Mouse (Mus musculus): ENCODE measurements around the gene Bcl2l10. TPM values are rescaled to one million over a fixed set of nuclear protein-coding genes. Genes with fewer than 3 reads are reported as not detected.

Gene Bcl2l10
- not detected in 2 replicates for polyA plus RNA-seq (2012; ENCODE audit: insufficient read depth, insufficient read length, missing spikeins)

DNA sequence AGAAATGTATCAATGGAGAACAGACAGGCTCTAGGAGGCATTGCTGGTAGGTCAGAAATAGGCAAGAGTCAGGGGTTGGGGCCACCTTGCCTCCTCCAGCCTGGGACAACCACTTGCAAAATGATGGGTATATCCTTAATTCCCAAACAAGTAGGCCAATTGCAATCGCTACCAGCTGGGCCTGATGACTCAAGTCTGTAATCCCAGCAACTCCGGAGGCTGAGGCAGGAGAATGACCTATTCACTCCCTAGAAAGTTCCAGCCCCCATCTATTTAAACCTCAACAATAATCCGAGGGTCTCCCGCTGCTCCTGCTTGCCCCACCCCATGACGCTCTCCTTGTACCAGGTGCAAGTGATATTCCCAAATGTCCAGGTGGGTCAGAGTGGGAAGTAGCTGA is at the start of gene Bcl2l10:
TSS of gene Bcl2l10 (plus strand) at position 301 of the 400 bp plus-strand sequence.
- Histone ChIP-seq H3K27ac (ENCODE audit: insufficient read depth, low read depth, low read length) (no peak within 1 kb of the TSS), H3K4me1 (ENCODE audit: control insufficient read depth, insufficient read depth, low read length) (0 out of 2 replicates have a peak, but pooled peaks cover 1% of the 10 kb centered on the region), H3K4me3 (ENCODE audit: insufficient read depth, low read length) (no peak within 1 kb of the TSS)
- no peak for TF ChIP-seq POLR2A (IDR thresholded peaks at IDR 0.05; ENCODE audit: borderline replicate concordance, low read depth, low read length)
- no peak for TF ChIP-seq CTCF (IDR thresholded peaks at IDR 0.05; ENCODE audit: low read depth, low read length)

DNA sequence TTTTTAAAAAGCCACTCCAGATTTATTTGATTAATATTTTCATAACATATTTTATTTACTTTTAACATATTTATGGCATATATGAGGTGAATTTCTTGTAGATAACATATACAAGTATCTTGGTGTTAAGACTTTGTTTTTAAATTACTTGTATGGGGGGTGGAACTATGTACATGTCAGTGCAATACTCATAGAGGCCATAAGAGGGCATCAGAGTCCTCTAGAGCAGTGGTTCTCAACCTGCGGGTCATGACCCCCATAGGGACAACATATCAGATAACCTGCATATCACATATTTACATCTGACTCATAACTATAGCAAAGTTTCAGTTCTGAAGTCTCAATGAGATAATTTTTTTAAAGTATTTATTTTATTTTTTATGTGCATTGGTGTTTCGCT is 48.2 kb upstream of the Bcl2l10 start:
- no peak overlapping the region for H3K27ac ChIP-seq (ENCODE audit: insufficient read depth, low read depth, low read length)
- no peaks in the 10 kb centered on the region for H3K4me1 ChIP-seq (ENCODE audit: control insufficient read depth, insufficient read depth, low read length)
- H3K4me3 ChIP-seq (ENCODE audit: insufficient read depth, low read length): no peak overlapping the region
- TF ChIP-seq POLR2A (IDR thresholded peaks at IDR 0.05; ENCODE audit: borderline replicate concordance, low read depth, low read length) (no peak), CTCF (IDR thresholded peaks at IDR 0.05; ENCODE audit: low read depth, low read length) (no peak)

DNA sequence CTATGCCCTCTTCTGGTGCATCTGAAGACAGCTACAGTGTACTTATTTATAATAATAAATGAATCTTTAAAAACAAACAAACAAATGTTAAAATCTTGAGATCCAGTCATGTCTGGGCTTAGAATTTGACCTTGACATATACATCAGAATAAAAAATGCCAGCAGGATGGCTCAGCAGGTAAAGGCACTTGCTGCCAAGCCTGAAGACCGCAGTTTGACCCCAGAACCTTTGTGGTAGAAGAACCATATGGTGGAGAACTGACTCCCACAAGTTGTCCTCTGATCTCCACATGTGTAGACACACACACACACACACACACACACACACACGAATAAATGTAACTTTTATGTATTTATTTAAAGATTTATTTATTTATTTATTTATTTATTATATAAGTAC is 44.5 kb upstream of the Bcl2l10 start:
- no peak for TF ChIP-seq CTCF (IDR thresholded peaks at IDR 0.05; ENCODE audit: low read depth, low read length)
- TF ChIP-seq POLR2A (IDR thresholded peaks at IDR 0.05; ENCODE audit: borderline replicate concordance, low read depth, low read length): no peak
- Histone ChIP-seq H3K4me1 (ENCODE audit: control insufficient read depth, insufficient read depth, low read length) (no peaks in the 10 kb centered on the region), H3K4me3 (ENCODE audit: insufficient read depth, low read length) (no peak overlapping the region), H3K27ac (ENCODE audit: insufficient read depth, low read depth, low read length) (no peak overlapping the region)

DNA sequence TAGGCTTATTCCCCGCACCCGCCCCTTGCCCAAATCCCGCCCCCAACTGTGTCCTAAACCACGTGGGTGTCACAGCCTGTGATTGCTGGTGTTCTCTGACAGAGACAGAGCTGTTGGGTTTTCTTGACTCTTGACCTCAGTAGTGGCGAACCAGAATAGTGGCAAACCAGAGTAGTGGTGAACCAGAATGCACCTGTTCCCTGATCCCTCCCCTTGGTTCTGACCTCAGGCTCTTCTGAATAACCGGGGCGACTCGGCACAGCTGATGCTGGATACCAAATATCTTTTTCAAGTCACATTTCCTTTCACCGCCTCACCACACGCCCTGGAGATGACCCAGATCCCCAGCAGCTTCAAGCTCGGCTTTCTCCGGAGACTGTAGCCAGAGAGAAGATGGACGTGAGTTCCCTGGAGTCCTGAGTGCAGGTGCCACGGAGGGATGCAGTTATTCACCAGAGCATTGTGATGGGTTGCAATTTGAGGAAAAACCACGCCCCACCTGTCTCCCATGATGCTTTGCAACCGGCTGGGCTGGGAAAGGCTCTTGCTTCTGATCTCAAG is 43.8 kb upstream of the Bcl2l10 start:
- no peak overlapping the region for H3K4me3 ChIP-seq (ENCODE audit: insufficient read depth, low read length)
- no peak overlapping the region for H3K27ac ChIP-seq (ENCODE audit: insufficient read depth, low read depth, low read length)
- H3K4me1 ChIP-seq (ENCODE audit: control insufficient read depth, insufficient read depth, low read length): no peaks in the 10 kb centered on the region
- TF ChIP-seq POLR2A (IDR thresholded peaks at IDR 0.05; ENCODE audit: borderline replicate concordance, low read depth, low read length): no peak

DNA sequence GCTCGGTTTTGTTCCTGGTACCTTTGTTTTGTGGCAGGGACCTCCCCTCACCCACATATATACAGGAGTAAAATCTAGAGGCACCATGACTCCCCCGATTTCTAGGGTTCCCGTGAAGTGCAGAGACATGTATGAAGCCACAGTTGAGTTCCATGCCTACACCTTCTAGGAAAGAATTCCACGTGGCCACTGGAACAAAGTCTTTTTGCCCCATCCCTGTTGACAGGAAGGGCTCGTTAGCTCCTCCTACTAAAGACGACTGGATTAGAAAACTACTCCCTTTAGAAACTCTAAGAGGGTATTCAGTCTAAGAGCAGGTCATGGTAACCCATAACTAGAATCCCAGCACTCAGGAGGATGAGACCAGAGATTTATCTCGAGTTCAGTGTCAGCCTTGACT is 43.3 kb upstream of the Bcl2l10 start:
- Histone ChIP-seq H3K4me1 (ENCODE audit: control insufficient read depth, insufficient read depth, low read length) (0 out of 2 replicates have a peak, but pooled peaks cover under 1% of the 10 kb centered on the region), H3K27ac (ENCODE audit: insufficient read depth, low read depth, low read length) (no peak overlapping the region), H3K4me3 (ENCODE audit: insufficient read depth, low read length) (no peak overlapping the region)
- TF ChIP-seq CTCF (IDR thresholded peaks at IDR 0.05; ENCODE audit: low read depth, low read length) (no peak), POLR2A (IDR thresholded peaks at IDR 0.05; ENCODE audit: borderline replicate concordance, low read depth, low read length) (no peak)

DNA sequence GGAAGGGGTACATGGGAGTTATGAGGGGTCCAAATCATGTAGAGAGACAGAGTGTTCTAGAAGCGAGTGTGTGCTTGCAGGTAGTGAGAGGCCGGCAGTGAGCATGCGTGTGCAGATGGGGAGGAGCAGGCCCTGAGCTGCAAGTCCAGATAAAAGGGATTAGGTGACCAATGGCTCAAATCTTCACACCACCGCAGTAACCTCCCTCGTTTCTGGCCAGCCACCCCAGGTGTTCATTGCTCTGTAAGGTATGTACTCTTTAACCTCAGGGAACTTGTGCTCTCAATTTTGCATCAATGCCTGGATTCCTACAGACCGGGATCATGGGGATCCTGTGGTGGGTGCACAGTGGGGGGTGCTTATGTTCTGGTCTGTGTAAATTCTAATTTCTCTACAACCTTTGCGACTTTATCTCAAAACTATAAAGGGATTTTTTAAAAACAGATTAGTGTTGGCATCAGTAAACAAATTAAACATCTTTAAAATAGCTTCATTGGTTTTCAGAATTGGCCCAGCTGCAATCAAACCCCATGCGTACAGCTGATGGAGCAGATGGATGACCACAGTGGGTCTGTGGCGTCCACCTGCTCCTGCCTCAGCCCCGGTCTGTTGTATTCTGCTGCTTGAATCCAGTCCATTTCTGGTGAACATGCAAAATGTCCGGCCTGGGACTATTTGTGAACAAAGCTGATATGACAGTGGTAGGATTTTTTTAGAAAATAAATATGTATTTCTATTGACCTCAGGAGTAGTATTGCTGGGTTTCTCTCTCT is 41.2 kb upstream of the Bcl2l10 start, which contains the start of gene Gnb5:
TSS of gene Gnb5 (plus strand) at position 163 of the 773 bp plus-strand sequence.
- 0 out of 2 replicates have a peak, but pooled peaks cover 3% of the 10 kb centered on the region for H3K4me1 ChIP-seq (ENCODE audit: control insufficient read depth, insufficient read depth, low read length)
- no peak within 1 kb of the TSS for H3K27ac ChIP-seq (ENCODE audit: insufficient read depth, low read depth, low read length)
- no peak for TF ChIP-seq CTCF (IDR thresholded peaks at IDR 0.05; ENCODE audit: low read depth, low read length)
- H3K4me3 ChIP-seq (ENCODE audit: insufficient read depth, low read length): no peak within 1 kb of the TSS

DNA sequence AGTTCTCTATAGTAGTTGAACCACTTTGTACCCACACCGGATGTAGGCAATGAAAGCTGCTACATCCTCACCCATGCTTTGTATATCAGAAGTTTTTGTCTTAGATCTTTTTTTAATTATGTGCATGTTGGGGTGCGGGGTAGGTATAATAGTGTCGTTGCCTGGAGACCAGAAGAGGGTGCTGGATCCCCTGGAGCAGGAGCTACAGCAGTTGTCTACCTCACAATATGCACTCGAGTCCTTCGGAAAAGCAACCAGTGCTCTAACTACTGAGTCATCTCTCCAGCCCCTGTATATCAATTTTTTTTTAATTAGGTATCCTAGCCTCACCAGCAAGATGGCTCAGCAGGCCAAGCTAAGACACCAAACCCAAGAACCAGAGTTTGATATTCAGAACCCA is 40.5 kb upstream of the Bcl2l10 start:
- Histone ChIP-seq H3K27ac (ENCODE audit: insufficient read depth, low read depth, low read length) (no peak overlapping the region), H3K4me1 (ENCODE audit: control insufficient read depth, insufficient read depth, low read length) (0 out of 2 replicates have a peak, but pooled peaks cover 3% of the 10 kb centered on the region), H3K4me3 (ENCODE audit: insufficient read depth, low read length) (no peak overlapping the region)
- TF ChIP-seq POLR2A (IDR thresholded peaks at IDR 0.05; ENCODE audit: borderline replicate concordance, low read depth, low read length): no peak
- TF ChIP-seq CTCF (IDR thresholded peaks at IDR 0.05; ENCODE audit: low read depth, low read length): no peak

DNA sequence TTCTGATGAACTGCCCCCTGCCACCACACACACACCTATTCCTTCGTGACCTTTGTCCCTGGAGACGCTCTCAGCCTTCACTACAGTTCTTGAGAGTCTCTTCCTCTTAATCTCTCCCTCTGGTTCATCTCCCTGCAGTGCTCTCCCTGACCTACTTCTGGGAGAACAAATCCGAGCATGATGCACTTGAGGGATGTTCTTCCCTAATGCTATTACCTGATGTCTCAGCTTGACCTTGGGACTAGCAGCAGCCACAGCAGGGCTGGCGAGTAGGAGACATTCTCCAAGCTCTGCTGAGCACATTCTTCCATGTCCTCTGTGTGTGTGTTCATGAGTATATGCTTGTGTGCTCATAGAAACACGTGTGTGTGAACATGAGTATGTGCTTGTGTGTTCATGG is 38.9 kb upstream of the Bcl2l10 start:
- H3K4me1 ChIP-seq (ENCODE audit: control insufficient read depth, insufficient read depth, low read length): 0 out of 2 replicates have a peak, but pooled peaks cover 3% of the 10 kb centered on the region
- TF ChIP-seq POLR2A (IDR thresholded peaks at IDR 0.05; ENCODE audit: borderline replicate concordance, low read depth, low read length) (no peak), CTCF (IDR thresholded peaks at IDR 0.05; ENCODE audit: low read depth, low read length) (no peak)
- no peak overlapping the region for H3K27ac ChIP-seq (ENCODE audit: insufficient read depth, low read depth, low read length)

DNA sequence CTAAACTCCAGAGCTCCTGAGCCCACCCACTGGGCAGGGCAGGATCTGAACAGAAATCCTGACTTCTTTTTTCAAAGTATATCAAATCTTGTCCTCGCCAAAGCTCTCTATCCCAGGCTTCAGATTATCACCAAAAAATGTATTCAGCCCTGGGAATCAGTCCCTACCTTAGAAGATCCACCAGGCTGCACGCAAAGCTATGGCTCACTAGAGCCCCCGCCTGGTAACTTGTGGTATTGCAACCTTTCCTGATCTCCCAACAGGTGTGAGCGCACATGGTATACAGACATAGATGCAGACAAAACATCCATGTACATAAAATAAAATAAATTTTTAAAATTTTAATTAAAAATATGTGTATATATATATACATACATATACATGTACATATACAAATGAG is 35.5 kb upstream of the Bcl2l10 start:
- H3K4me1 ChIP-seq (ENCODE audit: control insufficient read depth, insufficient read depth, low read length): peaks cover 8% of the 10 kb centered on the region; the same call in 1 of the 2 replicates
- H3K4me3 ChIP-seq (ENCODE audit: insufficient read depth, low read length): no peak overlapping the region
- H3K27ac ChIP-seq (ENCODE audit: insufficient read depth, low read depth, low read length): no peak overlapping the region
- peak; percentile 79 for TF ChIP-seq CTCF (IDR thresholded peaks at IDR 0.05; ENCODE audit: low read depth, low read length)
- no peak for TF ChIP-seq POLR2A (IDR thresholded peaks at IDR 0.05; ENCODE audit: borderline replicate concordance, low read depth, low read length)

More for the DNA sequence above, 38.9 kb upstream of the Bcl2l10 start:
- H3K4me3 ChIP-seq (ENCODE audit: insufficient read depth, low read length): no peak overlapping the region

Measured in bone marrow macrophage, adult 2 months (primary cell).